8 mouse cellular contexts compared by ENCODE assay signal in the genomic region with DNA sequence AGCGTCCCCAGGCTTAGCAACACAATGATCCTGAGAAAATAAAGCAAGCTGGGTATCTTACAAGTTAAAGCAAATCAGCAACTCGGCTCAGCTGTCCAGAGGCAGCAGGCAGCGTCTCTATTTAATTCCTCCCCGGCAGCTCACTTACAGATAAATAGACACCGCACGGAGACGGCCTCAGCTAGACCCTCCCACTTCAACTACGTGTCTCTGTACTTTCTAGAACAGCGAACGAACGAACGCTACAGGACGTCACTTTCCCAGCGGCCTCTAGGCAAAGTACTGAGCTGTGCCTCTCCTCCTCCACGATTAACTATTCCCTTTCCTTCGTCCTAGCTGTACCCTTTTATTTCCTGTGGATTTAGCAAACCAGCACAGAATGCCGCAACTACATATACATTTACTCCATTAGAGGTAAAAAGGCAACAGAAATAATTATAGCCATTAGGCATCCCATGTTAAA. TPM values are rescaled to one million over a fixed set of nuclear protein-coding genes. Genes with fewer than 3 reads are reported as not detected.
DNase-seq lines count a peak whose midpoint lies in the region; ATAC-seq and TF ChIP-seq lines count a peak whose summit lies in the region.

No protein-coding gene starts in this region.

- H3K9me3 ChIP-seq in CH12.LX (replicated peaks; ENCODE audit: low read length) = no peaks in the 10 kb centered on the region
- no peaks in the 10 kb centered on the region for H3K9me3 ChIP-seq in forebrain, embryonic 12.5 days
- no peaks in the 10 kb centered on the region for H3K9me3 ChIP-seq in liver, postnatal 0 days (ENCODE audit: low read length)
- H3K9me3 ChIP-seq in neural tube, embryonic 14.5 days (ENCODE audit: control insufficient read depth, low read length) = no peaks in the 10 kb centered on the region

- H3K4me1 ChIP-seq in CH12.LX (ENCODE audit: control insufficient read depth in 1 of 2, insufficient read depth in 2 of 2) = peaks cover 9 to 44% of the 10 kb centered on the region in 2 experiments
- H3K4me1 ChIP-seq in forebrain, embryonic 12.5 days = peaks cover 16% of the 10 kb centered on the region
- H3K4me1 ChIP-seq in liver, postnatal 0 days (ENCODE audit: insufficient read depth) = peaks cover 19% of the 10 kb centered on the region
- H3K4me1 ChIP-seq in neural tube, embryonic 14.5 days (ENCODE audit: control insufficient read depth, insufficient read depth, low read length) = peaks cover 13% of the 10 kb centered on the region

- dilution Hi-C loops in CH12.LX (cut with MboI; ENCODE audit: extremely low pct_ligation_motif_present, extremely low pct_unique_long_range_greater_than_20kb, low sequenced_read_pairs) = no loop called here

- H3K27me3 ChIP-seq in CH12.LX (replicated peaks) = peaks cover 2% of the 10 kb centered on the region
- H3K27me3 ChIP-seq in forebrain, embryonic 12.5 days = no peaks in the 10 kb centered on the region
- H3K27me3 ChIP-seq in liver, postnatal 0 days (ENCODE audit: insufficient read depth, low read length) = no peaks in the 10 kb centered on the region
- H3K27me3 ChIP-seq in neural tube, embryonic 14.5 days (ENCODE audit: control insufficient read depth, insufficient read depth, low read length) = no peaks in the 10 kb centered on the region

- peak; percentile 99 for DNase-seq in CH12.LX (ENCODE audit: extremely low read depth)
- DNase-seq in c-Kit-positive CD71-positive TER-119-negative erythroid progenitor cells, embryonic 14.5 days (ENCODE audit: low read depth) = peak; percentile 92
- peak; percentile 91 to 94 for DNase-seq in heart, postnatal 10 days
- DNase-seq in large intestine, adult 2 months (ENCODE audit: low read depth, low spot score) = peak; percentile 95
- peak; percentile 88 for DNase-seq in liver, postnatal 0 days
- DNase-seq in testis, postnatal 10 days (ENCODE audit: low spot score) = peak; percentile 78

- peak overlapping the region; percentile 47 for H3K27ac ChIP-seq in CH12.LX (ENCODE audit: insufficient read depth, low read depth)
- peak overlapping the region; percentile 68 for H3K27ac ChIP-seq in forebrain, embryonic 12.5 days
- peak overlapping the region; percentile 98 for H3K27ac ChIP-seq in liver, postnatal 0 days (ENCODE audit: low read depth)
- H3K27ac ChIP-seq in neural tube, embryonic 14.5 days (ENCODE audit: low read depth, low read length) = peak overlapping the region; percentile 67

- H3K79me2 ChIP-seq in CH12.LX (replicated peaks; ENCODE audit: control insufficient read depth, extremely low read depth, insufficient read depth, poor library complexity, severe bottlenecking) = peaks cover 19% of the 10 kb centered on the region

- in situ Hi-C loops in CH12.LX (cut with MboI; ENCODE audit: low pct_ligation_motif_present, low pct_unique_long_range_greater_than_20kb, low sequenced_read_pairs) = loop anchor here (5.0 kb wide), 1 partner anchor 71 kb away; no protein-coding TSS in a partner anchor

- no peak for TF ChIP-seq CTCF in CH12.LX (conservative IDR thresholded peaks at IDR 0.05 in 1 of 2, IDR thresholded peaks at IDR 0.05 in 1 of 2; ENCODE audit: low read depth in 2 of 2, low read length in 2 of 2)
- TF ChIP-seq CTCF in liver, postnatal 0 days (IDR thresholded peaks at IDR 0.05; ENCODE audit: low read depth) = peak; percentile 29; the same call in 1 of the 2 replicates

- intact Hi-C loops in heart, postnatal 10 days (cut with DNase I) = loop anchor here (1.0 to 10.0 kb wide), 2 partner anchors 17 to 279 kb away; a partner anchor contains a TSS

- peak overlapping the region; percentile 91; the same call in 1 of the 2 replicates for H3K4me2 ChIP-seq in CH12.LX (ENCODE audit: insufficient read depth, low read depth, poor library complexity, severe bottlenecking)
- peak overlapping the region; percentile 64 for H3K4me2 ChIP-seq in forebrain, embryonic 12.5 days
- H3K4me2 ChIP-seq in liver, postnatal 0 days (ENCODE audit: low read depth, low read length) = peak overlapping the region; percentile 67
- H3K4me2 ChIP-seq in neural tube, embryonic 14.5 days (ENCODE audit: low read depth, low read length) = peak overlapping the region; percentile 67

- H3K9ac ChIP-seq in CH12.LX (ENCODE audit: insufficient read depth, low read depth) = peak overlapping the region; percentile 99
- H3K9ac ChIP-seq in forebrain, embryonic 12.5 days = peak overlapping the region; percentile 49
- H3K9ac ChIP-seq in liver, postnatal 0 days (replicated peaks) = peak overlapping the region; percentile 84
- H3K9ac ChIP-seq in neural tube, embryonic 14.5 days (replicated peaks; ENCODE audit: low read depth, low read length) = peak overlapping the region; percentile 61

- H3K4me3 ChIP-seq in CH12.LX (replicated peaks in 1 of 3; ENCODE audit: low read depth in 2 of 3, low read length in 2 of 3, poor library complexity in 1 of 3) = peak overlapping the region; percentile 62 to 70 (median 64)
- H3K4me3 ChIP-seq in forebrain, embryonic 12.5 days (replicated peaks) = peak overlapping the region; percentile 43
- peak overlapping the region; percentile 72 for H3K4me3 ChIP-seq in liver, postnatal 0 days (ENCODE audit: low read depth, low read length)
- H3K4me3 ChIP-seq in neural tube, embryonic 14.5 days (ENCODE audit: low read depth, low read length) = peak overlapping the region; percentile 46

- peak; percentile 98 for TF ChIP-seq POLR2A in CH12.LX (IDR thresholded peaks at IDR 0.05; ENCODE audit: low read depth, low read length)

- H3K36me3 ChIP-seq in CH12.LX (replicated peaks in 1 of 2; ENCODE audit: control insufficient read depth in 1 of 2, insufficient read depth in 1 of 2, low read length in 1 of 2) = peaks cover 0 to 1% of the 10 kb centered on the region in 2 experiments
- no peaks in the 10 kb centered on the region for H3K36me3 ChIP-seq in forebrain, embryonic 12.5 days (replicated peaks)
- H3K36me3 ChIP-seq in liver, postnatal 0 days (replicated peaks; ENCODE audit: insufficient read depth, low read length) = no peaks in the 10 kb centered on the region
- no peaks in the 10 kb centered on the region for H3K36me3 ChIP-seq in neural tube, embryonic 14.5 days (ENCODE audit: control insufficient read depth, insufficient read depth, low read length)

- under 1% methylated on average over 17 of the region's 17 CpGs for WGBS in forebrain, embryonic 12.5 days
- WGBS in large intestine, adult 2 months = under 1% methylated on average over 17 of the region's 17 CpGs
- 1% methylated on average over 17 of the region's 17 CpGs for WGBS in liver, postnatal 0 days (ENCODE audit: insufficient replicate concordance)
- under 1% methylated on average over 17 of the region's 17 CpGs for WGBS in neural tube, embryonic 14.5 days

- peak; percentile 96 for ATAC-seq in forebrain, embryonic 12.5 days (ENCODE audit: low FRiP score)
- ATAC-seq in liver, postnatal 0 days = peak; percentile 94
- ATAC-seq in neural tube, embryonic 14.5 days (ENCODE audit: low read depth) = peak; percentile 99

- peak; percentile 23; the same call in 1 of the 2 replicates for TF ChIP-seq EP300 in CH12.LX (IDR thresholded peaks at IDR 0.05; ENCODE audit: low read length)
- TF ChIP-seq EP300 in liver, postnatal 0 days (IDR thresholded peaks at IDR 0.05; ENCODE audit: low read depth) = peak; percentile 77

- no peak for TF ChIP-seq RAD21 in CH12.LX (IDR thresholded peaks at IDR 0.05; ENCODE audit: low read depth, low read length)

TF ChIP-seq in CH12.LX, 34 proteins besides CTCF, POLR2A, EP300 and RAD21 (continues in another document):
- TF ChIP-seq JUN (IDR thresholded peaks at IDR 0.05; ENCODE audit: insufficient read depth, low read depth, low read length) (no peak), MEF2A (IDR thresholded peaks at IDR 0.05; ENCODE audit: borderline replicate concordance, low read depth, low read length) (0 out of 2 replicates have a peak, but pooled peaks have one; percentile 12), NELFE (IDR thresholded peaks at IDR 0.05; ENCODE audit: low read depth, low read length) (peak; percentile 97), SIN3A (IDR thresholded peaks at IDR 0.05; ENCODE audit: low read length) (peak; percentile 92), ZMIZ1 (IDR thresholded peaks at IDR 0.05; ENCODE audit: low read depth, low read length) (peak; percentile 90), USF1 (IDR thresholded peaks at IDR 0.05; ENCODE audit: low read depth, low read length) (no peak), ETS1 (conservative IDR thresholded peaks at IDR 0.05; ENCODE audit: low read depth, low read length) (peak; percentile 46; the same call in 1 of the 2 replicates), PAX5 (IDR thresholded peaks at IDR 0.05; ENCODE audit: low read length) (no peak), GABPA (IDR thresholded peaks at IDR 0.05; ENCODE audit: insufficient replicate concordance, low read depth, low read length) (no peak)

RNA-seq across cellular contexts. Expression of a gene that starts 16.4 kb away (rescaled TPM):
- 11.7 and 14.9 TPM in 2 replicates for total RNA-seq in CH12.LX (2012; rRNA removed)
- total RNA-seq in CH12.LX (2014; rRNA removed) = 26.4 and 30.0 TPM in 2 replicates
- 17.7 and 19.5 TPM in 2 replicates for polyA plus RNA-seq in CH12.LX (2012; ENCODE audit: insufficient read length, low read depth)
- polyA plus RNA-seq in forebrain, embryonic 12.5 days (2016; fragmentation: Nextera tagmentation; extraction: Ambion mirVana) = 26.6 and 28.7 TPM in 2 replicates
- 10 to 100 TPM; 70.3 to 70.6 TPM for total RNA-seq in heart, postnatal 10 days (2021)
- 3.5 and 3.7 TPM in 2 replicates for polyA plus RNA-seq in large intestine, adult 2 months (2012; rRNA removed)
- 25.9 and 28.8 TPM in 2 replicates for polyA plus RNA-seq in liver, postnatal 0 days (2015; fragmentation: Nextera tagmentation; extraction: Ambion mirVana)
- 48.6 and 50.4 TPM in 2 replicates for polyA plus RNA-seq in neural tube, embryonic 14.5 days (2014; fragmentation: Nextera tagmentation; extraction: Ambion mirVana)

RNA-seq across cellular contexts. Expression of a gene that starts 16.6 kb away (rescaled TPM):
- total RNA-seq in CH12.LX (2012; rRNA removed) (214 and 306 TPM in 2 replicates), CH12.LX (2014; rRNA removed) (333 and 398 TPM in 2 replicates)
- polyA plus RNA-seq in CH12.LX (2012; ENCODE audit: insufficient read length, low read depth) = 224 and 237 TPM in 2 replicates
- polyA plus RNA-seq in forebrain, embryonic 12.5 days (2016; fragmentation: Nextera tagmentation; extraction: Ambion mirVana) = 437 and 443 TPM in 2 replicates
- 10 to 100 TPM; 82.2 to 90.6 TPM for total RNA-seq in heart, postnatal 10 days (2021)
- polyA plus RNA-seq in large intestine, adult 2 months (2012; rRNA removed) = 37.5 and 57.3 TPM in 2 replicates
- polyA plus RNA-seq in liver, postnatal 0 days (2015; fragmentation: Nextera tagmentation; extraction: Ambion mirVana) = 33.5 and 37.1 TPM in 2 replicates
- polyA plus RNA-seq in neural tube, embryonic 14.5 days (2014; fragmentation: Nextera tagmentation; extraction: Ambion mirVana) = 223 and 230 TPM in 2 replicates

RNA-seq across cellular contexts. Expression of a gene that starts 27.6 kb away (rescaled TPM):
- 0.38 TPM in 1 of 2 replicates, not detected in the other for total RNA-seq in CH12.LX (2012; rRNA removed)
- 0.24 TPM in 1 of 2 replicates, not detected in the other for total RNA-seq in CH12.LX (2014; rRNA removed)
- polyA plus RNA-seq in CH12.LX (2012; ENCODE audit: insufficient read length, low read depth) = 1.2 and 1.7 TPM in 2 replicates
- polyA plus RNA-seq in forebrain, embryonic 12.5 days (2016; fragmentation: Nextera tagmentation; extraction: Ambion mirVana) = 1.4 and 2.1 TPM in 2 replicates
- total RNA-seq in heart, postnatal 10 days (2021) = 1 to 10 TPM; 3.8 to 5.4 TPM
- 158 TPM in 2 replicates for polyA plus RNA-seq in large intestine, adult 2 months (2012; rRNA removed)
- 3.5 and 5.0 TPM in 2 replicates for polyA plus RNA-seq in liver, postnatal 0 days (2015; fragmentation: Nextera tagmentation; extraction: Ambion mirVana)
- polyA plus RNA-seq in neural tube, embryonic 14.5 days (2014; fragmentation: Nextera tagmentation; extraction: Ambion mirVana) = 7.7 and 15.2 TPM in 2 replicates

Comparison
In these comparisons a context has a peak if more than half of its experiments do, and no peak if none do; other contexts are left out.
1. Peak in every context shown above with its lines: DNase-seq, ATAC-seq, H3K4me3 ChIP-seq and H3K27ac ChIP-seq.
2. H3K27ac ChIP-seq: peak in every context shown above with its lines; median percentile 98 in liver, postnatal 0 days; 68 in forebrain, embryonic 12.5 days; 67 in neural tube, embryonic 14.5 days; 47 in CH12.LX.
3. H3K9ac ChIP-seq: peak in every context shown above with its lines; median percentile 99 in CH12.LX; 84 in liver, postnatal 0 days; 61 in neural tube, embryonic 14.5 days; 49 in forebrain, embryonic 12.5 days.